Mouse (Mus musculus) adrenal gland, adult 2 months (tissue): ENCODE results near the gene Cyb561d1. TPM values are rescaled to one million over a fixed set of nuclear protein-coding genes. Genes with fewer than 3 reads are reported as not detected.

Experiments
- DNase-seq: peaks from one replicate; pipeline ENCODE4 v3.0.0; 2021
- polyA plus RNA-seq: library from polyadenylated mRNA; depleted of rRNA; stranded (reverse); fragments of >200 nt; gene quantifications from 2 replicates; pipeline ENCODE4 v1.2.3, GENCODE M21; 2012; rRNA removed
- total RNA-seq, 2 experiments: library from RNA; stranded (reverse); gene quantifications; 2 replicates each; pipeline ENCODE4 v1.2.3; 2021

Cyb561d1 gene
- total and polyA plus RNA-seq, 3 experiments, result 6.4 to 8.1 (median 7.9) TPM

DNA sequence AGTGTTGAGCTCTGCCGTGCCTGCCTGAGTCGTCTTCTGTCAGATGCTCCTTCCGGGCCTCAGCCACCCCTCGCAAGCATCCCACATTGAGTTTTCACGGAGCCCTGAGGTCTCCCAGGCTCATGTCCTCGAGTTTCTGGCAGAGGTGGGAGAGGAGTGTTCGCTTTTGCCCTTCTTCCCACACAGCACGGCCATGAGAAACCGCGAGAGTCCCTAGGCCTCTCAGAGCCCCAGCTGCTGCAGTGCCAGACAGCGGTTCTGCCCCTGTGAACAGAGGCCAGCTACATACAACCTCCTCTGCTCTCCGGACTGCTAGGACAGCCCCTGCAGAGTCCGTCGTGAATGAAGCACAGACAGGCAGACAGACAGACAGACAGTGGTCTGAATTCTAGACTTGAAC lies 33.5 kb downstream of the Cyb561d1 start:
- no peak for DNase-seq

GRCm38 (mm10) chr3:108166486-108167211 lies 34.4 kb downstream of the Cyb561d1 start:
- no peak for DNase-seq

GRCm38 (mm10) chr3:108165532-108166315 lies 35.3 kb downstream of the Cyb561d1 start:
- no peak for DNase-seq

- DNase-seq, result peak; percentile 78
These were observed 36.2 kb downstream of the Cyb561d1 start for GRCm38 (mm10) chr3:108164807-108165206.

DNA sequence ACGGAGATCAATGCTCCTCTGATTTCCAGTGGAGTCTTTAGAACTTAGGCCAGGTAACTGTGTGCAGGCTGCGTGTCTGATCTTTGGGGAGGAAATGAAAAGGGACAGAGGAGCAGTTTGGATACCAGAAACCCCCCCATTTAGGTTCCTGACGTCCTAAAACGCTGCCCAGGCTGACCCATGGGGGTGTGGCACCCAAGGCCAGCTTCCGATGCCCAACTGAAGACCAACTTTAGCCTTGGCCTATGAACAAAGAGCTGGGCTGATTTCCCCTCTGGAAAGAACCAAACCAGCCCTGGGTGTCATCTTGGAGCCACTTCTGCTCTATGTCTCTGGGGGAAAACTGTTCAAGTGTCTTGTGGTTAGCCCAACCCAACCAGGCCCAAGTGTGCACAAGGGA lies 36.9 kb downstream of the Cyb561d1 start:
- DNase-seq, result no peak

GRCm38 (mm10) chr3:108158383-108159037 lies 42.5 kb downstream of the Cyb561d1 start:
- DNase-seq, result no peak

GRCm38 (mm10) chr3:108154656-108155055 lies 46.4 kb downstream of the Cyb561d1 start, which contains the start of gene Gpr61:
Gene Gpr61 (minus strand): TSS chr3:108154882.
- DNase-seq, result no peak

DNA sequence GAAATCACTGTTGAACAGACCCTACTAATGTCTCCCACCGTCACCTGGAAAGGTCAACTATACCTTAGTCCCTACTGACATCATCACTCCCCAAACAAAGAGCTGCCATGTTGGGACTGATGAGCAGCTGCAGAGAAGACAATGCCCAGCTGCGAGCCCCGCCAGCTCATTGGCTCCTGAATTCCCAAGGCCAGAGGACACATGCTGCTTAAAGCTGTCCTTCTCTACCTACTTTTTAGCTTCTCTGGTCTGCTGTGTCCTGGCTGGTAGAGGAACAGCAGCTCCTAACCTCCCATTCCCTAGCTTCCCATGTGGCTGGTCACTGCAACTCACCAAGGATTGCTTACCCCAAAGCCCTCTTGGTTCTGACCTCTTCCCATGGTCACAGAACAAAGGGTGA lies 48.7 kb downstream of the Cyb561d1 start:
- no peak for DNase-seq

- DNase-seq, result peak; percentile 88
These were observed 53.4 kb downstream of the Cyb561d1 start for GRCm38 (mm10) chr3:108147386-108148235.

DNA sequence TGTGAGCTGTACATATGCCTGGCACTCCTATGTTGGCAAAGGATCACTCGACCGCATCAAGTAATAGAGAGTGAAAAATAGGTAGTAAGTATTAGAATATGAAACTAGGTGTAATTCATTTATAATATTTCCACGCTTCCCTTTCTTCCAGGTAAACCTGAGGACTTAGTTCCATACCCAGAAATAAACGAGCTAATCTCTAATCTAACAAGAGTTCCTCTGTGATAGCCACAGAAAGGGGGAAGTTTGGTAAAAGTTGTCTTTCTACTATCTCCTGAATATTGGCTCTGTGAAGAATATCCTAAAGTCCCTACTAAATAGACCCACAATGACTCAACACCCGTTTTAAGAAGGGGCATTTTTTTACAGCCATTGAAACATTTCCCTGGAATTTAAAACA lies 54.3 kb downstream of the Cyb561d1 start:
- DNase-seq, result no peak

Other genes starting within 250 kb of the Cyb561d1 start
- gene Gstm3, start 231.9 kb downstream of the Cyb561d1 start, total RNA-seq, result not detected
- gene Gstm3, start 231.9 kb downstream of the Cyb561d1 start, polyA plus RNA-seq, result 0.58 and 0.62 TPM in 2 replicates
- 100 to 1,000 TPM; 231 to 239 TPM for gene Gstm2, start 214.8 kb downstream of the Cyb561d1 start, total RNA-seq
- gene Gstm2, start 214.8 kb downstream of the Cyb561d1 start, polyA plus RNA-seq, result 133 and 141 TPM in 2 replicates
- 100 to 1,000 TPM; 463 to 520 TPM for gene Gstm1, start 183.2 kb downstream of the Cyb561d1 start, total RNA-seq
- gene Gstm1, start 183.2 kb downstream of the Cyb561d1 start, polyA plus RNA-seq, result 1,201 and 1,446 TPM in 2 replicates
- gene Gstm4, start 156.3 kb downstream of the Cyb561d1 start, total RNA-seq, result 10 to 100 TPM; 16.8 to 19.7 TPM
- 13.4 and 14.8 TPM in 2 replicates for gene Gstm4, start 156.3 kb downstream of the Cyb561d1 start, polyA plus RNA-seq
- 100 to 1,000 TPM; 121 to 151 TPM for gene Ampd2, start 114.6 kb downstream of the Cyb561d1 start, total RNA-seq
- gene Ampd2, start 114.6 kb downstream of the Cyb561d1 start, polyA plus RNA-seq, result 721 and 995 TPM in 2 replicates
- 10 to 100 TPM; 12.3 to 13.1 TPM for gene Gnat2, start 108.4 kb downstream of the Cyb561d1 start, total RNA-seq
- gene Gnat2, start 108.4 kb downstream of the Cyb561d1 start, polyA plus RNA-seq, result 7.9 and 10.1 TPM in 2 replicates
- gene Gnai3, start 55.1 kb downstream of the Cyb561d1 start, total RNA-seq, result 100 to 1,000 TPM; 117 to 136 TPM
- gene Gnai3, start 55.1 kb downstream of the Cyb561d1 start, polyA plus RNA-seq, result 13.8 and 14.0 TPM in 2 replicates
- gene Gpr61, start 46.3 kb downstream of the Cyb561d1 start, total RNA-seq, result under 1 TPM; 0.20 to 0.48 TPM
- gene Gpr61, start 46.3 kb downstream of the Cyb561d1 start, polyA plus RNA-seq, result 0.12 and 0.20 TPM in 2 replicates
- gene Amigo1, start 14.9 kb downstream of the Cyb561d1 start, total RNA-seq, result 10 to 100 TPM; 21.4 to 27.8 TPM
- 57.6 and 62.3 TPM in 2 replicates for gene Amigo1, start 14.9 kb downstream of the Cyb561d1 start, polyA plus RNA-seq
- gene Atxn7l2, start 9.7 kb upstream of the Cyb561d1 start, total RNA-seq, result 1 to 10 TPM; 9.1 to 9.4 TPM
- gene Atxn7l2, start 9.7 kb upstream of the Cyb561d1 start, polyA plus RNA-seq, result 11.8 and 13.5 TPM in 2 replicates
- gene Sypl2, start 25.4 kb upstream of the Cyb561d1 start, total RNA-seq, result under 1 TPM; 0.20 to 0.97 TPM
- gene Sypl2, start 25.4 kb upstream of the Cyb561d1 start, polyA plus RNA-seq, result 0.11 and 0.31 TPM in 2 replicates
- gene Psma5, start 55.7 kb upstream of the Cyb561d1 start, total RNA-seq, result 10 to 100 TPM; 74.4 to 87.2 TPM
- 13.3 and 13.4 TPM in 2 replicates for gene Psma5, start 55.7 kb upstream of the Cyb561d1 start, polyA plus RNA-seq
- gene Sort1, start 82.9 kb upstream of the Cyb561d1 start, total RNA-seq, result 10 to 100 TPM; 37.9 to 57.3 TPM
- gene Sort1, start 82.9 kb upstream of the Cyb561d1 start, polyA plus RNA-seq, result 19.7 and 27.8 TPM in 2 replicates
- not detected for gene Mybphl, start 163.7 kb upstream of the Cyb561d1 start, total RNA-seq
- not detected in 2 replicates for gene Mybphl, start 163.7 kb upstream of the Cyb561d1 start, polyA plus RNA-seq
- 1 to 10 TPM in 1 of 2 experiments, under 1 TPM in 1; 0.66 to 1.3 TPM for gene Psrc1, start 182.6 kb upstream of the Cyb561d1 start, total RNA-seq
- gene Psrc1, start 182.6 kb upstream of the Cyb561d1 start, polyA plus RNA-seq, result 2.6 and 4.0 TPM in 2 replicates
- 1 to 10 TPM; 6.1 to 8.3 TPM for gene Celsr2, start 214.3 kb upstream of the Cyb561d1 start, total RNA-seq
- gene Celsr2, start 214.3 kb upstream of the Cyb561d1 start, polyA plus RNA-seq, result 9.9 and 17.1 TPM in 2 replicates
- gene Sars, start 244.0 kb upstream of the Cyb561d1 start, total RNA-seq, result 100 to 1,000 TPM; 198 to 212 TPM
- gene Sars, start 244.0 kb upstream of the Cyb561d1 start, polyA plus RNA-seq, result 23.8 and 32.6 TPM in 2 replicates